Mouse (Mus musculus): ENCODE results near the gene Fos. TPM values are rescaled to one million over a fixed set of nuclear protein-coding genes. Genes with fewer than 3 reads are reported as not detected.

Fos gene
- polyA plus RNA-seq, 1 experiment from 2014 or later = 6.4 TPM

GRCm38 (mm10) chr12:85492084-85492645 is 18.5 kb downstream of the Fos start:
- peaks cover 9% of the 10 kb centered on the region for H3K4me1 ChIP-seq (ENCODE audit: control insufficient read depth, insufficient read depth, low read length)
- no peaks in the 10 kb centered on the region for H3K27me3 ChIP-seq (replicated peaks; ENCODE audit: control insufficient read depth, insufficient read depth, low read length)
- no peak overlapping the region for H3K27ac ChIP-seq (ENCODE audit: low read length)
- H3K4me3 ChIP-seq (ENCODE audit: low read length) = peak overlapping the region; percentile 14; the same call in 1 of the 2 replicates
- H3K9me3 ChIP-seq (ENCODE audit: control insufficient read depth, low read length) = no peaks in the 10 kb centered on the region
- H3K9ac ChIP-seq (ENCODE audit: low read depth, low read length) = peak overlapping the region; percentile 23; the same call in 1 of the 2 replicates
- WGBS = 21% methylated on average over 16 of the region's 16 CpGs
- peak; percentile 39; the same call in 1 of the 2 replicates for ATAC-seq
- H3K36me3 ChIP-seq (ENCODE audit: control insufficient read depth, insufficient read depth, low read length) = no peaks in the 10 kb centered on the region
- H3K4me2 ChIP-seq (ENCODE audit: low read depth, low read length) = peak overlapping the region; percentile 30

GRCm38 (mm10) chr12:85496336-85496735 is 22.6 kb downstream of the Fos start:
- Histone ChIP-seq H3K27me3 (replicated peaks; ENCODE audit: control insufficient read depth, insufficient read depth, low read length) (no peaks in the 10 kb centered on the region), H3K4me3 (ENCODE audit: low read length) (no peak overlapping the region), H3K36me3 (ENCODE audit: control insufficient read depth, insufficient read depth, low read length) (no peaks in the 10 kb centered on the region), H3K4me2 (ENCODE audit: low read depth, low read length) (no peak overlapping the region), H3K27ac (ENCODE audit: low read length) (no peak overlapping the region), H3K4me1 (ENCODE audit: control insufficient read depth, insufficient read depth, low read length) (0 out of 2 replicates have a peak, but pooled peaks cover 4% of the 10 kb centered on the region), H3K9ac (ENCODE audit: low read depth, low read length) (no peak overlapping the region), H3K9me3 (ENCODE audit: control insufficient read depth, low read length) (no peaks in the 10 kb centered on the region)
- ATAC-seq = no peak
- 73% methylated on average over 7 of the region's 7 CpGs for WGBS

- ATAC-seq = no peak
- Histone ChIP-seq H3K36me3 (ENCODE audit: control insufficient read depth, insufficient read depth, low read length) (no peaks in the 10 kb centered on the region), H3K4me3 (ENCODE audit: low read length) (no peak overlapping the region), H3K9ac (ENCODE audit: low read depth, low read length) (no peak overlapping the region), H3K27me3 (replicated peaks; ENCODE audit: control insufficient read depth, insufficient read depth, low read length) (no peaks in the 10 kb centered on the region), H3K9me3 (ENCODE audit: control insufficient read depth, low read length) (no peaks in the 10 kb centered on the region), H3K27ac (ENCODE audit: low read length) (no peak overlapping the region), H3K4me1 (ENCODE audit: control insufficient read depth, insufficient read depth, low read length) (0 out of 2 replicates have a peak, but pooled peaks cover 3% of the 10 kb centered on the region), H3K4me2 (ENCODE audit: low read depth, low read length) (no peak overlapping the region)
- WGBS = 19% methylated on average over 7 of the region's 7 CpGs
Observed at GRCm38 (mm10) chr12:85496755-85497154, 23.1 kb downstream of the Fos start.

- Histone ChIP-seq H3K36me3 (ENCODE audit: control insufficient read depth, insufficient read depth, low read length) (no peaks in the 10 kb centered on the region), H3K27me3 (replicated peaks; ENCODE audit: control insufficient read depth, insufficient read depth, low read length) (no peaks in the 10 kb centered on the region), H3K4me3 (ENCODE audit: low read length) (no peak overlapping the region), H3K4me2 (ENCODE audit: low read depth, low read length) (no peak overlapping the region), H3K27ac (ENCODE audit: low read length) (no peak overlapping the region), H3K4me1 (ENCODE audit: control insufficient read depth, insufficient read depth, low read length) (no peaks in the 10 kb centered on the region), H3K9ac (ENCODE audit: low read depth, low read length) (no peak overlapping the region), H3K9me3 (ENCODE audit: control insufficient read depth, low read length) (no peaks in the 10 kb centered on the region)
- WGBS = 54% methylated on average over 11 of the region's 11 CpGs
- no peak; the same call in 1 of the 2 replicates for ATAC-seq
Observed at GRCm38 (mm10) chr12:85497310-85498135, 23.8 kb downstream of the Fos start.

GRCm38 (mm10) chr12:85499001-85499400 is 25.3 kb downstream of the Fos start:
- ATAC-seq = no peak
- H3K4me1 ChIP-seq (ENCODE audit: control insufficient read depth, insufficient read depth, low read length) = no peaks in the 10 kb centered on the region
- no peaks in the 10 kb centered on the region for H3K27me3 ChIP-seq (replicated peaks; ENCODE audit: control insufficient read depth, insufficient read depth, low read length)
- no peak overlapping the region for H3K4me2 ChIP-seq (ENCODE audit: low read depth, low read length)
- H3K9me3 ChIP-seq (ENCODE audit: control insufficient read depth, low read length) = no peaks in the 10 kb centered on the region
- no peak overlapping the region for H3K27ac ChIP-seq (ENCODE audit: low read length)
- no peak overlapping the region for H3K4me3 ChIP-seq (ENCODE audit: low read length)
- H3K9ac ChIP-seq (ENCODE audit: low read depth, low read length) = no peak overlapping the region
- WGBS = 75% methylated on average over 8 of the region's 8 CpGs
- H3K36me3 ChIP-seq (ENCODE audit: control insufficient read depth, insufficient read depth, low read length) = no peaks in the 10 kb centered on the region

- Histone ChIP-seq H3K36me3 (ENCODE audit: control insufficient read depth, insufficient read depth, low read length) (no peaks in the 10 kb centered on the region), H3K9me3 (ENCODE audit: control insufficient read depth, low read length) (peaks cover 3% of the 10 kb centered on the region; the same call in 1 of the 2 replicates), H3K4me2 (ENCODE audit: low read depth, low read length) (no peak overlapping the region), H3K27me3 (replicated peaks; ENCODE audit: control insufficient read depth, insufficient read depth, low read length) (no peaks in the 10 kb centered on the region), H3K4me1 (ENCODE audit: control insufficient read depth, insufficient read depth, low read length) (no peaks in the 10 kb centered on the region), H3K27ac (ENCODE audit: low read length) (no peak overlapping the region), H3K4me3 (ENCODE audit: low read length) (no peak overlapping the region), H3K9ac (ENCODE audit: low read depth, low read length) (no peak overlapping the region)
- 93% methylated on average over 4 of the region's 4 CpGs for WGBS
- ATAC-seq = no peak
Observed at GRCm38 (mm10) chr12:85502682-85503081, 29.0 kb downstream of the Fos start.

GRCm38 (mm10) chr12:85508235-85508634 is 34.5 kb downstream of the Fos start:
- Histone ChIP-seq H3K4me2 (ENCODE audit: low read depth, low read length) (no peak overlapping the region), H3K9ac (ENCODE audit: low read depth, low read length) (no peak overlapping the region), H3K4me1 (ENCODE audit: control insufficient read depth, insufficient read depth, low read length) (no peaks in the 10 kb centered on the region), H3K27me3 (replicated peaks; ENCODE audit: control insufficient read depth, insufficient read depth, low read length) (no peaks in the 10 kb centered on the region), H3K36me3 (ENCODE audit: control insufficient read depth, insufficient read depth, low read length) (no peaks in the 10 kb centered on the region), H3K27ac (ENCODE audit: low read length) (no peak overlapping the region), H3K9me3 (ENCODE audit: control insufficient read depth, low read length) (peaks cover 3% of the 10 kb centered on the region; the same call in 1 of the 2 replicates), H3K4me3 (ENCODE audit: low read length) (no peak overlapping the region)
- no peak for ATAC-seq
- WGBS = 16% methylated on average over 3 of the region's 3 CpGs

- Histone ChIP-seq H3K4me1 (ENCODE audit: control insufficient read depth, insufficient read depth, low read length) (no peaks in the 10 kb centered on the region), H3K9me3 (ENCODE audit: control insufficient read depth, low read length) (peaks cover under 1% of the 10 kb centered on the region; the same call in 1 of the 2 replicates), H3K9ac (ENCODE audit: low read depth, low read length) (no peak overlapping the region), H3K4me3 (ENCODE audit: low read length) (no peak overlapping the region), H3K27me3 (replicated peaks; ENCODE audit: control insufficient read depth, insufficient read depth, low read length) (no peaks in the 10 kb centered on the region), H3K27ac (ENCODE audit: low read length) (no peak overlapping the region), H3K36me3 (ENCODE audit: control insufficient read depth, insufficient read depth, low read length) (no peaks in the 10 kb centered on the region), H3K4me2 (ENCODE audit: low read depth, low read length) (no peak overlapping the region)
- 96% methylated on average over 2 of the region's 2 CpGs for WGBS
- no peak for ATAC-seq
Observed at GRCm38 (mm10) chr12:85510013-85510412, 36.3 kb downstream of the Fos start.

GRCm38 (mm10) chr12:85513789-85514447 is 40.2 kb downstream of the Fos start:
- Histone ChIP-seq H3K4me3 (ENCODE audit: low read length) (no peak overlapping the region), H3K9ac (ENCODE audit: low read depth, low read length) (no peak overlapping the region), H3K4me1 (ENCODE audit: control insufficient read depth, insufficient read depth, low read length) (no peaks in the 10 kb centered on the region), H3K27me3 (replicated peaks; ENCODE audit: control insufficient read depth, insufficient read depth, low read length) (no peaks in the 10 kb centered on the region), H3K9me3 (ENCODE audit: control insufficient read depth, low read length) (no peaks in the 10 kb centered on the region), H3K27ac (ENCODE audit: low read length) (no peak overlapping the region), H3K36me3 (ENCODE audit: control insufficient read depth, insufficient read depth, low read length) (no peaks in the 10 kb centered on the region), H3K4me2 (ENCODE audit: low read depth, low read length) (no peak overlapping the region)
- WGBS = 80% methylated on average over 6 of the region's 6 CpGs
- no peak for ATAC-seq
